Mouse (Mus musculus) spleen, adult 12 weeks (tissue): ENCODE measurements around the gene Rnf25.

ENCODE experiments used
- DNase-seq: peaks from one replicate; pipeline ENCODE4 v3.0.0; 2022; ENCODE audit warnings: low spot score

The Rnf25 gene

GRCm38 (mm10) chr1:74601267-74601962, at the start of gene Rnf25, which contains the start of gene Stk36:
Rnf25 (minus strand) TSS chr1:74601397.
Stk36 (plus strand) TSS chr1:74601445.
- peak; percentile 65 for DNase-seq

GRCm38 (mm10) chr1:74643926-74644325, 42.7 kb upstream of the Rnf25 start:
- DNase-seq = no peak

GRCm38 (mm10) chr1:74643524-74643923, 42.3 kb upstream of the Rnf25 start:
- DNase-seq = no peak

GRCm38 (mm10) chr1:74632734-74633133, 31.5 kb upstream of the Rnf25 start:
- no peak for DNase-seq

- no peak for DNase-seq
Measured at GRCm38 (mm10) chr1:74628001-74628400, 26.8 kb upstream of the Rnf25 start.

GRCm38 (mm10) chr1:74626076-74626475, 24.9 kb upstream of the Rnf25 start:
- DNase-seq = no peak

- DNase-seq = no peak
Measured at GRCm38 (mm10) chr1:74624183-74624582, 23.0 kb upstream of the Rnf25 start.

GRCm38 (mm10) chr1:74600501-74601266, 513 bp downstream of the Rnf25 start:
- DNase-seq = no peak

- DNase-seq = no peak
Measured at GRCm38 (mm10) chr1:74594434-74594833, 6.8 kb downstream of the Rnf25 start.

- peak; percentile 92 for DNase-seq
Measured at GRCm38 (mm10) chr1:74587773-74588445, 13.3 kb downstream of the Rnf25 start, which contains the start of the genes Zfp142 and Bcs1l. Zfp142 (minus strand) TSS chr1:74588246. Bcs1l (plus strand) TSS chr1:74588289.

- no peak for DNase-seq
Measured at GRCm38 (mm10) chr1:74587233-74587772, 13.9 kb downstream of the Rnf25 start.

- DNase-seq = no peak
Measured at GRCm38 (mm10) chr1:74584616-74585398, 16.4 kb downstream of the Rnf25 start.

- DNase-seq = no peak
Measured at GRCm38 (mm10) chr1:74582621-74583020, 18.6 kb downstream of the Rnf25 start.

GRCm38 (mm10) chr1:74569739-74570719, 31.2 kb downstream of the Rnf25 start:
- no peak for DNase-seq

- DNase-seq = no peak
Measured at GRCm38 (mm10) chr1:74565834-74566233, 35.4 kb downstream of the Rnf25 start.

- no peak for DNase-seq
Measured at GRCm38 (mm10) chr1:74559061-74559460, 42.1 kb downstream of the Rnf25 start.

GRCm38 (mm10) chr1:74544184-74544583, 57.0 kb downstream of the Rnf25 start, which contains the start of gene Usp37:
Usp37 (minus strand) TSS chr1:74544284.
- DNase-seq = no peak
